Mouse (Mus musculus): ENCODE measurements around the gene Mrpl17. TPM values are rescaled to one million over a fixed set of nuclear protein-coding genes. Genes with fewer than 3 reads are reported as not detected.

The Mrpl17 gene
- polyA plus RNA-seq (2012; ENCODE audit: low replicate concordance) = 68.8 and 108 TPM in 2 replicates

DNA sequence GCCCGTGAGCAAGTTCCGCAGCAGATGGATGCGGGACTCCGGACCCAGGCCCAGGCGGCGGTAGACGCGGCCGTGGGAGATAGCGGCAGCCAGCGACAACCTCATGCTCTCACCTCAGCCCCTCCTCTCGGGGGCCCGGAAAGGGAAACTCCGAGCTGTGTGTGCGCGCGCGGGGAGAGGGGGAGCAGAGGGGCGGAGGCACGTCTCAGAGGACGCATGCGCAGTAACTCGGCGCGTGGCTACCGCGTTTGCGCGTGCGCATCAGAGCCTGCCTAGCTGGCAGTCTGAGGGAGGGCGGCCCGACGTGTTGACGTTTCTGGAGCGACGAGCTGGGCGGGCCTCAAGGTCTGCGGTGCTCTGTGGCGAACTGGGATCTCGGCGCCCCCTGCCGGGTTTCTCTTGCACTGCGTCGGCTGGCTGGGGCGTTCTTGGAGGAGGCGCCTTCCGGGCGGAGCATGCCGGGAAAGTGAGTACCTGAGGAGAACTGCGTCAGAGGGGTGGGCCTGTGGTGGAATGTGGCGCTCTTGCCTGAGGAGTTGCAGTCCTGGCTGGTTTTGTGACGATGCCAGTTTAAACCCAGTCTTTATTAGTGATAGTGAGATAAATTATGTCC is at the start of gene Mrpl17:
Mrpl17 (minus strand) TSS at position 223 of the 613 bp plus-strand sequence.

DNA sequence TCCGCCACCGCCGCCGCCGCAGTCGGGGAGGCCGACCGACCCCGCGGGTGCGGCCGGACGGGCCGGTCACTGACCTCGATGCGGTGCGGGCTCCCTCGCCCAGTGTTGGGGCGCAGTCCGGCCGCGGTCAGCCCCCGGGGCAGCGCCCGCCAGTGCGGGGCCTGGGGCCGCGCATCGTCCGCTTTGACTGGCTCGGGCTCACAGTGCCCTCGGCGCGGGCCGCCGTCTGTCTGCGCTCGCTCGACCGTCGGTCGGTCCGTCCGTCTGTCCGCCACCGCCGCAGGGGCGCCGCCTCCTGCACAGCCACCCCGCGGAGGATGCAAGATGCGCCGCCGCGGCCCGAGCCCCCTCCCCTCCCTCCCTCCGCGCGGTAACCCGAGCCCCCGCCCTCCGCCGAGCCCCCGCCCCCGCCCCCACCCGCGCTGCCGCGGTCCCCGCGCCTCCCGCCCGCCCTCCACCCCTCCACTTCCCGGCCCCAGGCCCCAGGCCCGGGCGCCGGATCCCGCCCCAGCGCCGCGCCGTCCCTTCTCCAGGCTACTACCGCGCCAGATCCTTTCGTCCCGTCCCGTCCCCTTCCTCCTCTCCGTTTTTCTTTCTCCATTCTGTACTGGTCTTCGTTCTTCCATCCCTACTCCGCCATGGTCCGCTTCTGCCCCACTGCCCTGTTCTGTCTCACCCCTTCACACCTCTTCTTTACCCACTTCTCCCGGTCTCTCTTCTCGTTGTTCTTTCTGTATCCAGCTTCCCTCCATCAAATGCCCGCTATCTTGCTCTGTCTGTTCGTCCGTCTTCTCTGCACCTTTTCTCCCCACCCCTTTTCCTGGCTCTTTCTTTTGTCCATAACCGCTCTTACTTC is 23.4 kb downstream of the Mrpl17 start, which contains the start of gene Dchs1:
Dchs1 (minus strand) TSS at position 370 of the 856 bp plus-strand sequence.

Other genes starting within 250 kb of the Mrpl17 start
- 0.97 and 1.3 TPM in 2 replicates for gene Apbb1, start 229.4 kb downstream of the Mrpl17 start, polyA plus RNA-seq (2012; ENCODE audit: low replicate concordance)
- not detected in 2 replicates for gene Hpx, start 211.0 kb downstream of the Mrpl17 start, polyA plus RNA-seq (2012; ENCODE audit: low replicate concordance)
- gene Trim3, start 177.5 kb downstream of the Mrpl17 start, polyA plus RNA-seq (2012; ENCODE audit: low replicate concordance) = 5.6 and 6.8 TPM in 2 replicates
- 182 and 273 TPM in 2 replicates for gene Timm10b, start 171.0 kb downstream of the Mrpl17 start, polyA plus RNA-seq (2012; ENCODE audit: low replicate concordance)
- gene Arfip2, start 170.7 kb downstream of the Mrpl17 start, polyA plus RNA-seq (2012; ENCODE audit: low replicate concordance) = 56.0 and 57.5 TPM in 2 replicates
- gene Gm45799, start 170.5 kb downstream of the Mrpl17 start, polyA plus RNA-seq (2012; ENCODE audit: low replicate concordance) = 9.1 and 148 TPM in 2 replicates
- 0.07 and 0.25 TPM in 2 replicates for gene Dnhd1, start 160.3 kb downstream of the Mrpl17 start, polyA plus RNA-seq (2012; ENCODE audit: low replicate concordance)
- gene Ilk, start 74.5 kb downstream of the Mrpl17 start, polyA plus RNA-seq (2012; ENCODE audit: low replicate concordance) = 26.6 and 31.7 TPM in 2 replicates
- gene Rrp8, start 73.7 kb downstream of the Mrpl17 start, polyA plus RNA-seq (2012; ENCODE audit: low replicate concordance) = 29.3 and 52.2 TPM in 2 replicates
- 229 and 336 TPM in 2 replicates for gene Taf10, start 66.7 kb downstream of the Mrpl17 start, polyA plus RNA-seq (2012; ENCODE audit: low replicate concordance)
- gene Tpp1, start 58.9 kb downstream of the Mrpl17 start, polyA plus RNA-seq (2012; ENCODE audit: low replicate concordance) = 35.8 and 58.7 TPM in 2 replicates
- 0.41 and 1.3 TPM in 2 replicates for gene Dchs1, start 23.4 kb downstream of the Mrpl17 start, polyA plus RNA-seq (2012; ENCODE audit: low replicate concordance)
- gene Gm4070, start 142.9 kb upstream of the Mrpl17 start, polyA plus RNA-seq (2012; ENCODE audit: low replicate concordance) = 1.3 and 2.2 TPM in 2 replicates

Measured in leukemia stem cell, adult 10-12 weeks (primary cell).